Mouse (Mus musculus): Measurements from ENCODE around the gene Utrn.

Utrn gene

GRCm38 (mm10) chr10:12832163-12832562, 37.0 kb downstream of the Utrn start:
- no peak for DNase-seq

GRCm38 (mm10) chr10:12827778-12828177, 41.4 kb downstream of the Utrn start:
- no peak for DNase-seq

GRCm38 (mm10) chr10:12827306-12827705, 41.9 kb downstream of the Utrn start:
- no peak for DNase-seq

- no peak for DNase-seq
Observed at GRCm38 (mm10) chr10:12826760-12827281, 42.3 kb downstream of the Utrn start.

GRCm38 (mm10) chr10:12824386-12824785, 44.8 kb downstream of the Utrn start:
- no peak for DNase-seq

GRCm38 (mm10) chr10:12823437-12824219, 45.5 kb downstream of the Utrn start:
- DNase-seq: no peak

GRCm38 (mm10) chr10:12820978-12821735, 48.0 kb downstream of the Utrn start:
- DNase-seq: no peak

GRCm38 (mm10) chr10:12817409-12817808, 51.8 kb downstream of the Utrn start:
- DNase-seq: no peak

- no peak for DNase-seq
Observed at GRCm38 (mm10) chr10:12816530-12816929, 52.6 kb downstream of the Utrn start.

GRCm38 (mm10) chr10:12814411-12814810, 54.8 kb downstream of the Utrn start:
- no peak for DNase-seq

- DNase-seq: no peak
Observed at GRCm38 (mm10) chr10:12813881-12814280, 55.3 kb downstream of the Utrn start.

- peak; percentile 36 to 49 for DNase-seq
Observed at GRCm38 (mm10) chr10:12813211-12813811, 55.9 kb downstream of the Utrn start.

GRCm38 (mm10) chr10:12812680-12813079, 56.5 kb downstream of the Utrn start:
- no peak for DNase-seq

- no peak for DNase-seq
Observed at GRCm38 (mm10) chr10:12810816-12811215, 58.3 kb downstream of the Utrn start.

- no peak for DNase-seq
Observed at GRCm38 (mm10) chr10:12809702-12810101, 59.5 kb downstream of the Utrn start.

- DNase-seq: no peak
Observed at GRCm38 (mm10) chr10:12808467-12808866, 60.7 kb downstream of the Utrn start.

- DNase-seq: no peak
Observed at GRCm38 (mm10) chr10:12807706-12808105, 61.5 kb downstream of the Utrn start.

GRCm38 (mm10) chr10:12805826-12806225, 63.3 kb downstream of the Utrn start:
- no peak for DNase-seq

GRCm38 (mm10) chr10:12803939-12804338, 65.2 kb downstream of the Utrn start:
- DNase-seq: no peak

GRCm38 (mm10) chr10:12799416-12799815, 69.7 kb downstream of the Utrn start:
- no peak for DNase-seq

GRCm38 (mm10) chr10:12798248-12798647, 70.9 kb downstream of the Utrn start:
- DNase-seq: no peak

- no peak for DNase-seq
Observed at GRCm38 (mm10) chr10:12796510-12796840, 72.7 kb downstream of the Utrn start.

- no peak for DNase-seq
Observed at GRCm38 (mm10) chr10:12795796-12796509, 73.2 kb downstream of the Utrn start.
